Mouse (Mus musculus): Measurements from ENCODE around the gene Ank2.
A peak's percentile ranks its signal among the peaks of the same experiment; 100 is the strongest.

Ank2 gene

DNA sequence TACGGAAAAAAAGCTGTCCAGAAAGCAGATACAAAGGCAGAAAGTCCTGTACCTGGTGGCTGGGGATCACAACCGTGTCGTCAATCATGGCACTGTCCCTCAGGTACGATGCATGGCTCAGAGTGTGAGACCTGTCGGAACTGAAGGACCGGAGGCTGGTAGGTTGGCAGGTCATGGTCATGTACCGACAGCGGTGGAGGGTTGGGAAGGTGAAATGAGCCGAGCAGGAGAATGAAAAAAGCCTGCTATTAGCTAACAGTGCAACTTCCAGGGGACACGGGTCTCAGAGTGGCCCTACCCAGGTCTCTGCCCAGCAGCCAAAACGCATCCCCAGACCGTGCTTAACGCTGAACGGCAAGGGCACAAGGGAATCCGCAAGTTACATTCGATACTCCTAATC is 522.4 kb downstream of the Ank2 start:
- DNase-seq (ENCODE audit: low spot score), result no peak

DNA sequence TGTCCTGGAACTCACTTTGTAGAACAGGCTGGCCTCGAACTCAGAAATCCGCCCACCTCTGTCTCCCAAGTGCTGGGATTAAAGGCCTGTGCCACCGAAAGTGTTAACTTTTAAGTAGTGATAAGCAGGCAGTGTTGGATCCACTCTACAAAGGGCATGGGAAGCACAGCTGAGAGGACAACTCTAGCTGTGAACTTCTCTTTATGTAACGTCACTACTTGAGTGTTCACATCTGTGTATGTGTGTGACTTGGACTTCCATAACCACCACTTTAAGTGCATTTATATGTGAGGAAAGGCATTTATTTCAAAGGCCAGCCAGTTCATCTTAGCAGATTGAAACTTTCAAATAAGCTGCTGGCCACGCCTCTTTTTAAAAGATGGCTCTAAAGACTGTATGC is 523.7 kb downstream of the Ank2 start:
- DNase-seq (ENCODE audit: low spot score), result no peak

DNA sequence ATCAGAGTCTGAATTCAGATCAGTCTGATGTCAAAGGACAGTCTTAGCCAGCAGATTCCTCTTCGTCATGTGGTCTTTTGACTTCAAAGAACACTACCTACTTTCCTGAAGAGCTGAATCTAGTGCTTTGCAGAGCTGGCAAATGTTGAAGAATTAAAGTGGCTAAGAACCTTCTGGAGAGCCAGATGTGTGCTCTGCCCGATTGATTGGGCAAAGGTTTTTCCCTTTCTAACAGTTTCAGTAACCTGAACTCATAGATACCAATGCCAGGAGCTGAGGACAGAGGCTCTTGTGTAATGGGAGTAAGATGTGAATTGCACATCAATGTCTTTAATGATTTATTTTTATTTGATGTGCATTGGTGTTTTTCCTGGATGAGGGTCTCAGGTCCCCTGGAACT is 525.6 kb downstream of the Ank2 start:
- DNase-seq (ENCODE audit: low spot score), result no peak

DNA sequence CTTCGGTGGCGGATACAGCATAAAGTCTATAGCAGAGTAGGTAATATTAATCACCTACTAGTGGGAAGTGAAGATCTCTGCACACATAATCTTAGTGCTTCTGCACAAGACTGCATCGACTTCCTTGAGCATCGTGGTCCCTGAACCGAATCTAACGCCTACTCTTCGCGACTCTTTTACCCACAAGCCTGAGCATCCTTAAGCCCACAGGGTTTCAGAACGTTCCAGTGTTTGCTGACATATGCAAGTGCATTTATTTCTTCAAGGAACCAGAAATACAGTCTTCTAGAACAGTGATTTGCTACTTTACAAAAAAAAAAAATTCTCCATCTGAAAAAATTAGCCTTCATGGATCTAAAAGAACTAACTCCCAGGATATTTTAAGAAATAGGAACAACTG is 527.6 kb downstream of the Ank2 start:
- DNase-seq (ENCODE audit: low spot score), result no peak

DNA sequence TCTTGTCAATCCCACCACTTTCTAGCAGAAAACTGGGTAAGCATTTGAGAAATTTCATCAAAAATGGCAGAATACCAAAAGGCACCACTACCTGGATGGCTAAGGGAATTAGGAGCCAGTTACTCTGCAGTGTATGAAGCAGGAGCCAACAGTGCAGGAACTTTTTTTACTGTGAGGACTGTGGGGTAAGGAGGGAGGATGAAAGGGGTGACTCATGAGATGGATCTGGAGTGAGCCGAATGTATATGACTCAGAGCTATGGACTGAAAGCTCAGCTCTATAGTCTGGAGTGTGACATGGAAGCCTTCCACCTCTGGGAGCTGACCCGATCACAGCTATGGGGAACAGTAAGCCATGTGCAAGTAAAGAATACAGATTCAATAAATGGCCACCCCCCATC is 530.4 kb downstream of the Ank2 start:
- no peak for DNase-seq (ENCODE audit: low spot score)

DNA sequence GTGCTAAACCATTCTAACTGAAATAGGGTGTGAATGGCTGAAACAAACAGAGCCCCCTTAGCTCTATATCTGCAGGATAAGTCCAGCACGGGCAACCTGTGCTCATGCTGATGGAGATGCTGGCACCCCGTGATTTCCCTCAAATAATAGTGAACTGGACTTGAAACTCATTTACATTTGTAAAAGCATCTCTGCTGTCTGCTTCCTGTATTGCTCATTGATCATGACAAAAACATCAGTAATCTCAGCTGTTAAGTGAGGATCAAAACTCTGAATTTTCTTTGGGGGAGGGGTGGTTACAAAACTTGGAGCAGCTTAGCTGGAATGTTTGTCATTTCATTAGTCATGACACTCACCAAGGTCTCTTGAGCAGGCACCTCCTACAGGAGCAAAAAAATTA is 533.4 kb downstream of the Ank2 start:
- no peak for DNase-seq (ENCODE audit: low spot score)

DNA sequence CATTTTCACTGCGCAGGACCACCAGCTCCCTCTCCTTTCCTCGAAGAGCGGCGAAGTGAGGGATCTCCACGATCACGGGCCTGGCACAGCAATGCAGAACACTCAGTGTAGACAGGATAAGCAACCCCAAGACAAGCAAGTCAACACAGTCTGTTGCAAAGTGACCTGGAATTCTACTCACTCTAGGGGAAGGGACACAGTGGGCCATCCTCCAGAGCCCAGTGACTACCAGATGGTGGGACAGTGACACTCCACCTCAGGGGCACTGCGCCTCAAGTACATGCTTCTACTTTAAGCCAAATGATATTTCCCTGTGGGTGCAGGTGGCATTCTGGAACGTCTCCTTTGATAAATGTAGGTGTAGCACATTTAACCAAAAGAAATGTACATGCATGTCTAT is 536.8 kb downstream of the Ank2 start:
- DNase-seq (ENCODE audit: low spot score), result no peak

DNA sequence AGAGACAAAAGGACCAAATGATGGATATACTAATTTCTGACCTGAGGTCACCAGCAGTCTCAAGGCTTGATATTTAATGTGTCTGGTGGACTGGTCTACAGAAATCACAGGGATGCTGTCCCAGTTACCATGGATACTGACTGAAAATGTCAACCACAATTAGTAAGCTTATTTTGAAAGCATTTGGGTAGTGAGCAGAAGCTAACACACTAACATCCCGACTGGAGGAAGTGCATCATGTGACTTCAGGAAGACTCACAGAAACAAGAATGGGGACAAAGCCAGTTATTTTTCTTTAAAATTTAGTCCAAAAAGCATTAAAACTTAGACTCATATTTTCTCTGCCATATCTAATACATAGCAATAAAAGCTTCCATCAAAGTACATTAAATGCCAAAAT is 546.5 kb downstream of the Ank2 start:
- no peak for DNase-seq (ENCODE audit: low spot score)

DNA sequence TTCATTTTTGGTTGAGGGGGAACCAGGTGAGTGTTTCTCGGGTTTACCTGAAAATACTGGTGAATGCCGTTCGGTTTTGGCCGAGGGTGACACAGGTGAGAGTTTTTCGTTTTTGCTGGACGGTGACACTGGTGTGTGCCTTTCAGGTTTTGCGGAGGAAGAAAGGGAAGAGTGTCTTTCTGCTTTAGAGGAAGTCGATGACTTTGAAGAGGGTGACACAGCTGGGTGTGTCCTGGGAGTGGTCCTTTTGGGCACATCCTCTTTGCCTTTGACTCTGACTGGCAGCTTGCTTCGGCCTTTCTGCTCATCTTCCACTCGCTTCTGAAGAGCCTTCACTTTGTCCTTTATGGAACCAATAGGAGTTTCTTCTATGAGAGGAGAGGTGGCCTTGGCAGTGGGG is 552.6 kb downstream of the Ank2 start:
- no peak for DNase-seq (ENCODE audit: low spot score)

DNA sequence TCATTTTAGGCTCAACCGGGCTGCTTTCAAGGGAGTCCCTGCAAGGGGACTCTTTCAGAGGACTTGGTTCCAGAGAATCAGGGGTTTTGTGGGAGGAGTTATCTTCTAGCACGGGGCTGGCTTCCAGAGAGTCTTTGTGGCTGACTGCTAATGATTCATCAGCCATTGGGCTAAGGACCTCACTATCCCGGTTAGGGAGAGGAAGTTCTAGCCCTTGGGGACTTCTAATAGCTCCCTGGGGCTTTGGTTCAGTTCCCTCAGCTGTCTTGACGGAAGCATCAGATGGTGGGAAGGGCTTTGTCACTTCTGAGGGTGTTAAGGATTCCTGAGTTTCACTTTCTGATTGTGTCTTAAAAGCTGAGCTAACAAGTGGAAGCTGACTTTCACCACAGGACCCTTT is 554.3 kb downstream of the Ank2 start:
- DNase-seq (ENCODE audit: low spot score), result no peak

DNA sequence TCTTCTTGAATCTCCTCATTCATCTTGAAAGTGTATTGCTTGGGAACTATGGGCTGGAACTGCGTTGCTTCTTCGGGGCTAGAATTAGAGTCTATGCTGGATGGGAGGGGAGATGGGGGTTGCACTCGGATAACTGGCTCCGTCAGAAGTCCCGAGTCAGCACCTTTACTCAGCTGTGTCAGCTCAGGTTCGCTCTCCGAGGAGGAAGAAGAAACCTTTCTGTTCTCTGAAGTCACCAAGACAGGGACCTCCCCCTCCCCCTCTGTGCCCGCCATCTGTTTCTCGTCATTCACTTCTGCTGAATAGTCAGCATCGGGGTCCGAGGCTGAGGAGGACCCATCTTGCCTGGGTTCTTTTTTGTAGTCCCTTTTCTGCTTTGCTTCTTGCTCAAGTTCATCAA is 555.1 kb downstream of the Ank2 start:
- DNase-seq (ENCODE audit: low spot score), result no peak

DNA sequence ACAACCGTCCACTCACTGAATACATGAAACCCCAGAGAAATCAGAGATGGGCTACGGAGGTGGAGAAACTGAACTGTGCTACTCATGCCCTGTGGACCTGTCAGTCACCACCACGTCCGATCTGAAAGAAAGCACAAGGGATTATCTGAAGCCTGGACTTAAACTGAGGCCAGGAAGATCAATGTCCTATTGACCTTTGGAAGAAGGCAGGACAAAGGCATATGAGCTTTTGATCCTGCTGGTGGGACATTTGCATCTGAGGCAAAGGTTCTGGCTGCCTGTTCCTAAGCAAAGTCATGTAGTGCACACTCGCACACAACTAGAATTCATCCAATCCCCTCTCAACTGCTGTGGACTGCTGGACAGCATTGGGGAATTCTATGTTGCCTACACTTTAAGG is 558.7 kb downstream of the Ank2 start:
- no peak for DNase-seq (ENCODE audit: low spot score)

DNA sequence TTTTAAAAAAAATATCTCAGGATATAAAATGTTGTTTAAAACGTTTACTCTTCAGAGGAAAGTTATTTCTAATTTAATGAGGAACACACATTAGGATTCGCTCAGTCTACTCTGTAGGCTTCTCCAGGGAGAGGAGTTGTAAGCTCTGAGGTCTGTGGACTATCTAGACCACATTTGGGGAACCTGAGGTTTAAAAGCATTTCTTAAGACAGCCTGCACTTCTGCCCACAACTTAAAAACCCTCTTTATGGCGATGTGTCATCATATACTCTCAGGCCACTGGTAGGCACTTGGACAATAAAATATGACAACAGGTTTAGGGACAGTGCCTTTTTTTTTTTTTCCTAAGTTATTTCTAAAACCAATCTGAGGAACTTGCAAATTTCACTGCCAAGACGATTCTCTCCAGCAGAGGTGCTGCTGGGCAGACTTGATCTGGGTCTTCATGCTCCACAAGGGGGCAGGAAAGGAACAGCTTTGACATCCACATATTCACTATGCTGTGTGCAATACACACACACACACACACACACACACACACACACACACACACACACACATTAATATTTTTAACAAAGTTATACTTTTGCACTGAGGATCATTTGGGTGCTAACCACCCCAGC is 567.2 kb downstream of the Ank2 start:
- peak; percentile 56 for DNase-seq (ENCODE audit: low spot score)

DNA sequence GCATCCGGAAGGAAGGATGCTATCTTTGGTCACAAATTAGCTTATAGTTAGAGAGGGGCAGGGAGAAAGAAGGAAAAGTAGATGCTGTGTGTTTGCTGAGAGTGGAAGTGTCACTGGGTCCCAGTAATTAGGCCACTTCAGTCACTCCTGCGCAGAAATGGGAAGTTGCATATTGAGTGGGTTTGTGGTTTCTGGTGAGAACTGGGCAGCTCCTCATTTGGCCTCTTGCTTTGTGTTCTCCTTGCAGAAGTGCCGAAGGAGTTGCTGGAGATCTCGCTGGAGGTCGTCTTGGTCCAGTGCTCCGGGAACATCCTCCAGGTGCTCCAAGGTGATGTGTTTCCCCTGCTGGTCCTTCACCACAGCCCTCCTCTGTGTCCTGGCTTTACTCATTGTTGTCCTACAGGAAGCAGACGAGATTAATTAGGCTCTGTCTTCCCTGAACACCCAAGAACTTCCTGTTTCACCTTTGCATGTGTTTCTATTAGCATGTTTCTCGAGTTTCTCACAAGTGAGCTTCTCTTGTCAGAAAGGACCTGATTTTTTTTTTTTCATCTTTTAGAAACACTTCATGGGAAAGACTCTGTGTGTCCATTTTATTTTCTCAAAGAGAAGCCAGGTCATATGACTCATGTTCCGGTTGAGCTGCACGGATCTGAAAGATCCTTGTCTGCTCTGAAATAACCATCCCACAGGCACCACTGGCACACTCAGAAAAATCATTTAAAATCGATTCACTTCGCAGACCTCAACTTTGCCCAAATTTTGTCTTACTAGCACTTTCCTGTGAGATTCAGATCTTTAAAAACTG is 575.4 kb downstream of the Ank2 start:
- no peak for DNase-seq (ENCODE audit: low spot score)

DNA sequence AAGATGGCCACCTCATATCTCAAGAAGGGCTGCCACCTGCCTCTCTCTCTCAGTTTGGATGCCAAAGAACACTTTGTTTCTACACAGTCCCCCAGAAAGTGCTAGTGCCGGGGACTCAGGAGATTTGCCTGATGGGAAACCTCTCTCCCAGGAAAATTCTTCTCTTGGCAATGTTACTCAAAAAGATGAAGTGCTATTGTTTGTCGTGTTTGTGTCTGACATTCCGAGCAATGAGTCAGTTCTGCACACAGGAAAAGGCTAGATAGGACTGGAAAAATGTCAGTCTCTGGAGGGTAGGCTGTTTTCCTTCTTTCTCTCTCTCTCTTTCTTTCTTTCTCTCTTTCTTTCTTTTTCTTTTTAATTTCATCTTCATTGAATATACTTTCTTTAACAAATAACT is 577.2 kb downstream of the Ank2 start:
- no peak for DNase-seq (ENCODE audit: low spot score)

DNA sequence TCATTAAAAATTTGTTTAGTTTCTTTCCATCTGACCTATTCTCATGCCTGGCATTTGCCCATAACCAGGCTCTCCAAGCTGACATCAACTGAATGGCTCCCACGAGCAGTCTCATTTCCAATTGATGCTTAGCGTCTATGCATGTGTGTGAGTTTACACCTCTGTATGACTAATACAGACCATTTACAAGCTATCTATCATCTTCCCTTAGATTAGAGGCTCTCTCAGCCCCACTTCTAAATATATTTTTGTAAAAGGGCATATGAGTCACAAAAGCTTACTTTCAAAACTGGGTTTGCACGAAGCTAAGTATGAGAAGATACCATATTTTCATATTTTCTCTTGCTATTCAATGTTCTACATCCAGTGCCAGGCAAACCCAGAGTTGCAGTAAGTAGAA is 578.9 kb downstream of the Ank2 start:
- no peak for DNase-seq (ENCODE audit: low spot score)

DNA sequence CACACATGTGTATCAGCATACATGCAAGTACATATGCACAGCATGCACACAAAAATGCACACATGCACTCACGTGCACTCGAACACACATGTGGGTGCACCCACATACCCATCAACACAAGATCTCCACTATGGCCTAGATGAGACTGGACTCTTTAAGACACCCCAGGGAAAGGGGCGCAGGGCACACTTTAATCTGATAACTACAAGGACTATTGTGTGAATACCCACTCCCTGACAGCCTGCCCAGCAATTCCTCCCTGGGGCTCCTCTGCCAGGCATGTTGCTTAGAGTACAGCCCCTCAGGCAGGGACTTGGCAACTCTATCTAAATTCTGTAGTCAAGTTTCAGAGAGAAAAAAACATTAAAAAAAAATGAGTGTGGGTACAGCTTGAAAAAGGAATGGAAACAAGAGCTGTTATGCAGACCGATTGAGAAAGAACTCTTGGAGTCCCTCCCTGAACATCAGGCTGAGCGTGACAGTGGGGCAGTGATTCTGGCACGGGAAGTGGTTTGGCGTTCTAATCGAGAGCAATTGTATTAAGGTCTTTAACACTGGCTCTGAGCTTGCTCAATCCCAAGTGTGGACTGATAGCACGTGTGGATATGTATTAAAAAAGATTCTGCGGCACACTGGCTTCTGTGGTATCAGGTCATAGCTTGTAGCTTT is 580.2 kb downstream of the Ank2 start:
- DNase-seq (ENCODE audit: low spot score), result no peak

DNA sequence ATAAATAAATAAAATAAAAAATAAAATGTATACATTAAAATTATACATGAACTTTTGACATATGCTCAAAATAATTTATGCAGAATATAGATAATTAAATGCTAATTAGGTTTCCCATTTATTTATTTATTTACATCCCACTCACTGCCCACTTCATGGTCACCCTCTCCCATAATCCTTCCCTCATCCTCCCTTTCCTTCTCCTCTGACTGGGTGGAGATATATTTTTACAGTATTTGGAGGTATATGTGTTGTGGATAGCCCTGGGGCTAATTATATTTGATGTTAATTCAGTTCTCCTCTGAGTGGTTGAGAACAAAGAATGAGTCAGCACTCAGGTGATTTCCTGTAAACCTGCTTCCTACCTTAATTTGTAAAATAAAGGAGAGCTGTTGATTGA is 582.8 kb downstream of the Ank2 start:
- DNase-seq (ENCODE audit: low spot score), result no peak

DNA sequence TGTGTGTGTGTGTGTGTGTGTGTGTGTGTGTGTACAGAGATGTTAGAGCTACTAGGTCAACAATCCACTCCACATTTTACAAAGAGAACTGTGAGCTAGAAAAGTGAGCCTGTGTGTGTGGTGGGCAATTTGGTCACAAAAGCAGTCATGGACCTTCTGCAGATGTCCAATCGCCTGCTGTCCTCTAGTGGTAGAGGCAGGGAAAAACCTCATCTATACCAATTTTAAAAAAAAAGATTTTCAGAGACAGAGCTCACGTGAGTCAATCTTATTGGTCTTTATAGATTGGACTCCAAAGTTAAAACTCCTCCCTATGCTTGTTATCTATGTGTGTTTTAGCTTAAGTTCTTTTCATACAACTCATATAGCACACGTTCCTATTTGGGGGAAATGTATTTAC is 595.6 kb downstream of the Ank2 start:
- DNase-seq (ENCODE audit: low spot score), result no peak

DNA sequence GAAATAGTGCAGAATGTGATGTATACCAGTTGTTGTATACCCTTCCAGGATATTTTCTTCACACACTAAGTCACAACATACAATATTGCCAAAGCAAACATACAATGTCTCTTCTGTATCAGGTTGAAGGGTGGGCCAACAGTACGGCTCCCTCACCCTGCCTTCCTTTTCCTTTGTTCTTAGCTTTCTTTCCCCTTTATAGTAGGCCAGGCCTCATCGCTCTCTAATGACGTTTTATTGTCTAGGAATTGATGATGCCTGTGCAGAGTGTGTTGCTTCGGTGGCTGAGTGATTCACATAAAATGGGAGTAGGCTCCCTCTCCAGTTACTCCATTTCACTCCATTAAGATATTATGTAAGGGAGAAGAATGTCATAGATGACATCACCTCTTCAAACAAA is 612.5 kb downstream of the Ank2 start:
- no peak for DNase-seq (ENCODE audit: low spot score)

DNA sequence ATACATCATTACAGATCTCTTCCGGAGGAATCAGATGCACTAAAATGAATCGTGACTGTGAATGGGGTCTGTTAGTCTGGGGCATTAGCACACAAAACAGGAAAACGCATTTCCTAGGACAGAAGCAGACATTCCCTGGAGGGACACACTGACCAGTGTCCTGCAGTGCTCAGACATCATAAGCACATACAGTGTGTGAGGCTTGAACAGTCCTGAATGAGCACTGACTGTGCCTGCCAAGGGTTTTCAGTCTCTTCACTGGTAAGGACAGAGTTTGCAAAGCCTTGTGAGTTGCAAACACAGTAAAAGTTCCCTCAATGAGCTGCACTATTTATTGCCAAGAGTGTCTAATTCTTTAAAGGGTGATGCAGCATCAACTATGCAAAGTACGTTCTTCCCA is 613.1 kb downstream of the Ank2 start:
- DNase-seq (ENCODE audit: low spot score), result no peak

DNA sequence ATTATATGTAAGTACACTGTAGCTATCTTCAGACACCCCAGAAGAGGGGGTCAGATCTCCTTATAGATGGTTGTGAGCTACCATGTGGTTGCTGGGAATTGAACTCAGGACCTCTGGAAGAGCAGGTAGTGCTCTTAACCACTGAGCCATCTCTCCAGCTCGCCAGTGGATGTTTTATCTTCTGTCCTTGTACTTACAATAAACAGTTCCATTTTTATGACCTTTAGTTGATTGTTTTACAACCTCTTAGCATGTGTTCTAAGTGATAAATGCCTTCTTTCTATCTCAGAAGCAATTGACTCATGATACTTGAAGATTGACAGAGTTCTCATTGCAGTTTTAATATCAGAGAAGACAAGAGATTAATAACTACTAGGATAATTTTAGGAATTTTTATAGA is 620.9 kb downstream of the Ank2 start:
- DNase-seq (ENCODE audit: low spot score), result no peak

All from testis, postnatal 10 days (tissue).